Mouse (Mus musculus) forebrain, embryonic 14.5 days (tissue): Measurements from ENCODE around the gene Pigl. TPM values are rescaled to one million over a fixed set of nuclear protein-coding genes. Genes with fewer than 3 reads are reported as not detected.
"Not testable (repeated sequence)": the region's sequence is repeated elsewhere in the genome, so short reads cannot be mapped to it uniquely, and the experiment has no call there.

Source experiments
- ATAC-seq: fragments of 200-750 bp; cut with Nextera tagmentation; 2 replicates; pipeline ENCODE4 v1.8.0; 2017; ENCODE audit warnings: mild to moderate bottlenecking, moderate library complexity
- DNase-seq: peaks from one replicate; pipeline ENCODE4 v3.0.0-alpha.2; 2015; ENCODE audit warnings: low spot score
- H3K27ac ChIP-seq: fragments of 300-500 bp; sonication (generic); 2 replicates; pipeline ENCODE4 v1.5.1; 2014; ENCODE audit warnings: low read depth, mild to moderate bottlenecking, control low read depth, low read length, moderate library complexity
- H3K27me3 ChIP-seq: fragments of 300-500 bp; sonication (generic); replicated peaks from 2 replicates; pipeline ENCODE4 v1.6.1; 2014; ENCODE audit warnings: low read length, control low read depth, mixed read lengths; ENCODE audit not compliant: control insufficient read depth, insufficient read depth
- H3K36me3 ChIP-seq: fragments of 300-500 bp; sonication (generic); 2 replicates; pipeline ENCODE4 v1.6.1; 2014; ENCODE audit warnings: low read length, control low read depth; ENCODE audit not compliant: control insufficient read depth, insufficient read depth
- H3K4me1 ChIP-seq: fragments of 300-500 bp; sonication (generic); 2 replicates; pipeline ENCODE4 v1.6.1; 2014; ENCODE audit warnings: antibody characterized with exemption, low read length, control low read depth; ENCODE audit not compliant: control insufficient read depth, insufficient read depth
- H3K4me2 ChIP-seq: fragments of 300-500 bp; sonication (generic); 2 replicates; pipeline ENCODE4 v1.6.1; 2014; ENCODE audit warnings: mild to moderate bottlenecking, control low read depth, low read length
- H3K4me3 ChIP-seq: fragments of 300-500 bp; sonication (generic); 2 replicates; pipeline ENCODE4 v1.5.1; 2014; ENCODE audit warnings: low read depth, low read length, control low read depth
- H3K9ac ChIP-seq: fragments of 300-500 bp; sonication (generic); 2 replicates; pipeline ENCODE4 v1.6.1; 2014; ENCODE audit warnings: mild to moderate bottlenecking, low read length, control low read depth, moderate library complexity
- H3K9me3 ChIP-seq: fragments of 300-500 bp; sonication (generic); replicated peaks from 2 replicates; pipeline ENCODE4 v1.6.1; 2016; ENCODE audit warnings: low read length, control low read depth, mixed read lengths; ENCODE audit not compliant: control insufficient read depth
- WGBS: fragments of 180-500 bp; shearing (Covaris S2); extraction: QIAGEN DNeasy Blood & Tissue Kit; methylation state at CpG from one replicate; pipeline ENCODE4 v1.1.7; 2014; 5-methylcytosine and 5-hydroxymethylcytosine counted together
- polyA plus RNA-seq: library from polyadenylated mRNA; unstranded; fragments of >200 nt; fragmentation: Nextera tagmentation; extraction: Ambion mirVana; gene quantifications from 2 replicates; pipeline ENCODE4 v1.2.1, GENCODE M21; 2014

Pigl gene
- polyA plus RNA-seq, 1 experiment from 2014 or later: 5.7 TPM

DNA sequence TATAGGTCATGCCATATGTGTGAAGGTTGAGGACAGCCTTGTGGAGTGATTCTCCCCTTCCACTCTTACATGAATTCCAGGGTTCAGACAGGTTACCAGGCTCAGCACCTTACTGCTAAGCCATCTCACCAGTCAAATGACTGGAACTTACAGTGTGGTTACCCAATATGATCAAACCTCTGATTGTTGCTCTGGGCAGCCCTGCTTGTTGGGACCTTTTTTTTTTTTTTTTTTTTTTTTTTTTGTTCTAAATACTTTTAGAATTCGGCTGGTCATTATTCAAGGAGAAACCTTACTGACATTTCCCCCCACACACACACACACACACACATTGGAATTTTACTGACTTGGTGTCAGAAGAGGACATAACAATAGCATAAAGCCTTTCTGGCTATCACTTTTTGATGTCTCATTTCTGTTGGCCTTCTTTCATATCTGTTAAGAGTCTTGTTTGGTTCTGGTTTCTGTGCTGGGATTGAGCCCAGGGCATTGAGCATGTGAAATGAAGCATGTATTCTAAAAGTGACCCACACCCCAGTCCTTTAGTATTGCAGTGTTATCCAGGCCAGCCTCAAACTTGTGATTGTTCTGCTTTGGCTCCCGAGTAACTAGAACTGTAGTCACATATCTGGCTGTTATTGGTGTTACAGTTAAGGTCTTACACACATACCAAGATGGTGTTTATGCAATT, 5.1 kb downstream of the Pigl start:
- no peak overlapping the region for H3K27ac ChIP-seq
- no peaks in the 10 kb centered on the region for H3K9me3 ChIP-seq
- no peaks in the 10 kb centered on the region for H3K27me3 ChIP-seq
- 34% methylated on average over 2 of the region's 2 CpGs for WGBS
- H3K4me1 ChIP-seq: 0 out of 2 replicates have a peak, but pooled peaks cover 2% of the 10 kb centered on the region
- no peak for ATAC-seq
- no peaks in the 10 kb centered on the region for H3K36me3 ChIP-seq
- no peak overlapping the region for H3K9ac ChIP-seq
- no peak for DNase-seq
- H3K4me2 ChIP-seq: no peak overlapping the region
- no peak overlapping the region for H3K4me3 ChIP-seq

DNA sequence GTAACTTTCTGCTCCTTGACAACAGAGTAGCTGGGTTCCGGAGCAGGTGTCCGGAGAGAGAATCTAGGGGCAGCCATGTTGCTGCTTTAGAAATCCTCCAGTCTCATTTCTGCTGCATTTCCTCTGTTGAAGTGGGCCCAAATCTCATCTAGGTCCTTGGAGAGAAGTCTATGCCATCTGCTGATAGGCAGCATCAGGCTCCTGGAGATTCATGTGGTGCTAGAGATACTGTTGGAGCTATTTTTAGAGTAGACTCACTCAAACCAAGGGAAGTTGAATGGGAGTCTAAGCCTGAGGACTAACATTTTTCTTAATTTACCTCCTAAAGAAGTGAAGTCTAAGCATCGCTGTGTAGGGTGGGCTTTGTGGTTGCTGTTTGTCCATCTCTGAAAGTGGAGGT, 6.4 kb downstream of the Pigl start:
- no peaks in the 10 kb centered on the region for H3K9me3 ChIP-seq
- no peak overlapping the region for H3K27ac ChIP-seq
- no peaks in the 10 kb centered on the region for H3K27me3 ChIP-seq
- WGBS: 88% methylated on average over 3 of the region's 3 CpGs
- no peak overlapping the region for H3K4me3 ChIP-seq
- no peaks in the 10 kb centered on the region for H3K4me1 ChIP-seq
- no peak overlapping the region for H3K9ac ChIP-seq
- H3K4me2 ChIP-seq: no peak overlapping the region
- no peaks in the 10 kb centered on the region for H3K36me3 ChIP-seq
- DNase-seq (no peak), ATAC-seq (no peak)

DNA sequence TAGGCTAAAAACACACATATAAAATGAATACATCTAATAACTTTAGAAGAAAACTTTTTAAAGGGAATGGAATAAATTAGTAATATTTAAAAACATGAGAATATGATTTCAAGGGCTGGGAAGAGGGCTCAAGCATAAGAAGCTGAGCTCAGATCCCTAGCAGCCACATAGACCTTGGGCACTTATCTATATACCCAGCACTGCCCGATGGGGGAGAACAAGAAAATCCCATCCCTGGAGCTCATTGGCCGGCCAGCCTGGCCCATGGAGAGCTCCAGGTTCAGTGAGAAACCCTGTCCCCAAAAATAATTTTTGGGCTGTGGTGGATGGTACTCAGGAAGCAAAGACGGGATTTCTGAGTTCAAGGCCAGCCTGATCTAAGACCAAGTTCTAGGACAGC, 7.6 kb downstream of the Pigl start:
- DNase-seq (no peak), ATAC-seq (no peak)
- no peak overlapping the region for H3K4me3 ChIP-seq
- H3K9me3 ChIP-seq: no peaks in the 10 kb centered on the region
- H3K36me3 ChIP-seq: no peaks in the 10 kb centered on the region
- no peaks in the 10 kb centered on the region for H3K27me3 ChIP-seq
- no peak overlapping the region for H3K4me2 ChIP-seq
- H3K9ac ChIP-seq: no peak overlapping the region
- no peaks in the 10 kb centered on the region for H3K4me1 ChIP-seq
- H3K27ac ChIP-seq: no peak overlapping the region
- 95% methylated on average over 3 of the region's 3 CpGs for WGBS

GRCm38 (mm10) chr11:62466546-62466945, 8.3 kb downstream of the Pigl start:
- ATAC-seq (no peak), DNase-seq (no peak)
- no peaks in the 10 kb centered on the region for H3K9me3 ChIP-seq
- no peak overlapping the region for H3K9ac ChIP-seq
- H3K4me3 ChIP-seq: no peak overlapping the region
- no peak overlapping the region for H3K4me2 ChIP-seq
- H3K27me3 ChIP-seq: no peaks in the 10 kb centered on the region
- 90% methylated on average over 3 of the region's 3 CpGs for WGBS
- H3K4me1 ChIP-seq: no peaks in the 10 kb centered on the region
- H3K36me3 ChIP-seq: no peaks in the 10 kb centered on the region
- H3K27ac ChIP-seq: no peak overlapping the region

- H3K4me3 ChIP-seq, H3K4me2 ChIP-seq, H3K9ac ChIP-seq, H3K27ac ChIP-seq, DNase-seq, H3K4me1 ChIP-seq, H3K9me3 ChIP-seq, ATAC-seq, H3K36me3 ChIP-seq, H3K27me3 ChIP-seq: not testable (repeated sequence)
Observed at GRCm38 (mm10) chr11:62467289-62467688, 9.0 kb downstream of the Pigl start.

- DNase-seq (no peak), ATAC-seq (no peak)
- no peaks in the 10 kb centered on the region for H3K36me3 ChIP-seq
- H3K4me3 ChIP-seq: no peak overlapping the region
- no peaks in the 10 kb centered on the region for H3K27me3 ChIP-seq
- H3K9ac ChIP-seq: no peak overlapping the region
- 94% methylated on average over 6 of the region's 6 CpGs for WGBS
- no peaks in the 10 kb centered on the region for H3K4me1 ChIP-seq
- no peak overlapping the region for H3K4me2 ChIP-seq
- no peak overlapping the region for H3K27ac ChIP-seq
- no peaks in the 10 kb centered on the region for H3K9me3 ChIP-seq
Observed at GRCm38 (mm10) chr11:62470451-62470850, 12.2 kb downstream of the Pigl start.

GRCm38 (mm10) chr11:62473516-62473915, 15.3 kb downstream of the Pigl start:
- Histone ChIP-seq H3K27ac (no peak overlapping the region), H3K4me2 (no peak overlapping the region), H3K36me3 (no peaks in the 10 kb centered on the region), H3K4me1 (no peaks in the 10 kb centered on the region), H3K9ac (no peak overlapping the region), H3K27me3 (no peaks in the 10 kb centered on the region), H3K4me3 (no peak overlapping the region), H3K9me3 (no peaks in the 10 kb centered on the region)
- 96% methylated on average over 5 of the region's 5 CpGs for WGBS
- ATAC-seq: no peak
- DNase-seq: no peak

DNA sequence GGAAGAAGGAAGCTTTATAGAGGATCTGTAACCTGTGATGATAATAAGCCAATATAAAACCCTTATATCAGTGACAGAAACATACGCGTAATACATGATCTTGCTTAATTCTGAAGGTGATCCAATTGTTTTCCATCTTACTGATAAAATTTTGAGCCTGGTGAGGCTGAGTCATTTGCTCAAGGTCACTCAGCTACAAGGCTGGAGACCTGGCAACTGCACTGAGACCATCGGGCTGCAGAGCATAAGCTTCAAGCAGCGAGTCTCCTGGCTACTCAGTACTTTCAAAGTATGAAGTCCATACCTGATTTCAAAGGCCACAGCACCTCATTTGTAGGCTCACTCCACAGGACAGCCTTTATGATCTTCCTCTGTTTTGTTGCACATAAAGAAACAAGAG, 17.9 kb downstream of the Pigl start:
- Histone ChIP-seq H3K4me2 (no peak overlapping the region), H3K36me3 (no peaks in the 10 kb centered on the region), H3K9me3 (no peaks in the 10 kb centered on the region), H3K27ac (no peak overlapping the region), H3K4me3 (no peak overlapping the region), H3K4me1 (no peaks in the 10 kb centered on the region), H3K9ac (no peak overlapping the region), H3K27me3 (no peaks in the 10 kb centered on the region)
- DNase-seq: no peak
- 95% methylated on average over 4 of the region's 4 CpGs for WGBS
- no peak for ATAC-seq

GRCm38 (mm10) chr11:62478931-62479330, 20.7 kb downstream of the Pigl start:
- WGBS: 78% methylated on average over 6 of the region's 6 CpGs
- no peak for ATAC-seq
- Histone ChIP-seq H3K27me3 (no peaks in the 10 kb centered on the region), H3K4me3 (no peak overlapping the region), H3K27ac (no peak overlapping the region), H3K4me2 (no peak overlapping the region), H3K9me3 (no peaks in the 10 kb centered on the region), H3K36me3 (no peaks in the 10 kb centered on the region), H3K4me1 (no peaks in the 10 kb centered on the region), H3K9ac (no peak overlapping the region)
- DNase-seq: no peak
